Mouse (Mus musculus) ES-Bruce4 (cell line): ENCODE data around the gene Coq8b. TPM values are rescaled to one million over a fixed set of nuclear protein-coding genes. Genes with fewer than 3 reads are reported as not detected.

Source experiments
- H3K27ac ChIP-seq: 2 replicates; pipeline ENCODE4 v1.5.1; 2012; ENCODE audit warnings: low read length, inconsistent platforms; ENCODE audit not compliant: insufficient read depth
- H3K27me3 ChIP-seq: 2 replicates; pipeline ENCODE4 v1.6.1; 2012; ENCODE audit warnings: mild to moderate bottlenecking, low read length, inconsistent platforms; ENCODE audit not compliant: control insufficient read depth, poor library complexity, insufficient read depth, severe bottlenecking
- H3K36me3 ChIP-seq: 2 replicates; pipeline ENCODE4 v1.6.1; 2012; ENCODE audit warnings: inconsistent platforms, mild to moderate bottlenecking, low read length, moderate library complexity; ENCODE audit not compliant: control insufficient read depth, poor library complexity, insufficient read depth, severe bottlenecking
- H3K4me1 ChIP-seq: one replicate; pipeline ENCODE4 v1.8.1; 2011; ENCODE audit warnings: low read length; ENCODE audit not compliant: control insufficient read depth, insufficient read depth
- H3K4me3 ChIP-seq: 2 replicates; pipeline ENCODE4 v1.5.1; 2011; ENCODE audit warnings: low read depth, mild to moderate bottlenecking, low read length
- H3K9ac ChIP-seq: 2 replicates; pipeline ENCODE4 v1.6.1; 2012; ENCODE audit warnings: low read depth, mild to moderate bottlenecking, inconsistent platforms; ENCODE audit not compliant: poor library complexity, severe bottlenecking
- H3K9me3 ChIP-seq: replicated peaks from 2 replicates; pipeline ENCODE4 v1.6.1; 2012; ENCODE audit warnings: mild to moderate bottlenecking, low read length, inconsistent platforms; ENCODE audit not compliant: control insufficient read depth, poor library complexity, insufficient read depth, severe bottlenecking
- CTCF ChIP-seq: IDR thresholded peaks from one replicate; pipeline ENCODE4 v1.8.1; 2011; ENCODE audit warnings: low read depth, low read length
- EP300 ChIP-seq: IDR thresholded peaks from 2 replicates; pipeline ENCODE4 v1.6.1; 2011; ENCODE audit warnings: low read depth, low read length; ENCODE audit not compliant: insufficient read depth
- POLR2A ChIP-seq: IDR thresholded peaks from one replicate; pipeline ENCODE4 v1.8.1; 2011; ENCODE audit warnings: low read length; ENCODE audit not compliant: insufficient read depth
- polyA plus RNA-seq: library from polyadenylated mRNA; stranded (reverse); fragments of >200 nt; gene quantifications from 2 replicates; pipeline ENCODE4 v1.2.4, GENCODE M21; 2011; ENCODE audit warnings: low read depth; ENCODE audit not compliant: missing spikeins, insufficient read depth, insufficient read length

The Coq8b gene
- polyA plus RNA-seq, 1 experiment, result 10.9 TPM

DNA sequence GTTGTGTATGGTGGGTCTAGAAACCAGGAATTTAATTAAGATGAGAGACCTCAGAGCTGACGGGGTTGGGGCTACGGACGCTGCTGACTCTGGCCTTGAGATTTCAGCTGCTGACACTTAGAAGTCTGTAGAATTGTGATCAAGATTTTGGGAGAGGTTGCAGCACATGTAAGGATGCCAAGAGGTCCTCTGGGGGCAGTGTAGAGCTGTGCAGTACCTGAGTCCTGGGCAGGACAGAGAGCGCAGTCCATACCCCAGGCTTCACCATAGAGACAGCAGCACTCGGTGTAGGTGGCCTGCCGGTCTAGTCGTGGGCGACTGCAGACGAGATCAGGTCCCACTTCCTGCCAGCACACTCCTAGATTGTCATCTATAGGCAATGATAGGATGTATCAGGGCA, 74.7 kb downstream of the Coq8b start:
- Histone ChIP-seq H3K4me3 (no peak overlapping the region), H3K36me3 (0 out of 2 replicates have a peak, but pooled peaks cover 2% of the 10 kb centered on the region), H3K27me3 (no peaks in the 10 kb centered on the region), H3K27ac (peak overlapping the region; percentile 94), H3K4me1 (no peaks in the 10 kb centered on the region), H3K9ac (peak overlapping the region; percentile 32; the same call in 1 of the 2 replicates), H3K9me3 (no peaks in the 10 kb centered on the region)
- TF ChIP-seq POLR2A (no peak), CTCF (peak; percentile 59), EP300 (no peak)

Other genes starting within 250 kb of the Coq8b start
- not detected in 2 replicates for gene Cyp2a12, start 203.9 kb upstream of the Coq8b start, polyA plus RNA-seq
- gene Cyp2f2, start 113.1 kb upstream of the Coq8b start, polyA plus RNA-seq, result not detected in 2 replicates
- gene Cyp2t4, start 79.3 kb upstream of the Coq8b start, polyA plus RNA-seq, result not detected in 2 replicates
- 22.2 and 22.3 TPM in 2 replicates for gene Egln2, start 66.2 kb upstream of the Coq8b start, polyA plus RNA-seq
- 35.8 and 39.3 TPM in 2 replicates for gene Rab4b, start 54.1 kb upstream of the Coq8b start, polyA plus RNA-seq
- not detected in 2 replicates for gene Gm21983, start 51.9 kb upstream of the Coq8b start, polyA plus RNA-seq
- 1.0 and 3.1 TPM in 2 replicates for gene Mia, start 51.9 kb upstream of the Coq8b start, polyA plus RNA-seq
- 10.9 and 12.6 TPM in 2 replicates for gene BC024978, start 37.2 kb upstream of the Coq8b start, polyA plus RNA-seq
- gene Snrpa, start 36.8 kb upstream of the Coq8b start, polyA plus RNA-seq, result 228 and 239 TPM in 2 replicates
- gene Itpkc, start 4.4 kb upstream of the Coq8b start, polyA plus RNA-seq, result 10.7 and 11.3 TPM in 2 replicates
- gene Numbl, start 25.4 kb downstream of the Coq8b start, polyA plus RNA-seq, result 32.9 and 38.5 TPM in 2 replicates
- 66.8 and 72.5 TPM in 2 replicates for gene Ltbp4, start 104.7 kb downstream of the Coq8b start, polyA plus RNA-seq
- 43.6 and 44.5 TPM in 2 replicates for gene Shkbp1, start 123.0 kb downstream of the Coq8b start, polyA plus RNA-seq
- 15.8 and 17.1 TPM in 2 replicates for gene Gm20479, start 124.4 kb downstream of the Coq8b start, polyA plus RNA-seq
- gene Sptbn4, start 214.7 kb downstream of the Coq8b start, polyA plus RNA-seq, result 6.0 and 7.3 TPM in 2 replicates
- gene Blvrb, start 215.0 kb downstream of the Coq8b start, polyA plus RNA-seq, result 44.1 and 44.3 TPM in 2 replicates
- gene Sertad3, start 240.7 kb downstream of the Coq8b start, polyA plus RNA-seq, result 10.9 and 11.8 TPM in 2 replicates